8 mouse cellular contexts compared by ENCODE assay signal in genomic region chr8:89785011-89785410, GRCm38 (mm10).
DNase-seq lines count a peak whose midpoint lies in the region; ATAC-seq and TF ChIP-seq lines count a peak whose summit lies in the region.

No protein-coding gene starts in this region.

- H3K4me2 ChIP-seq in liver, embryonic 13.5 days, result no peak overlapping the region

- no peak for TF ChIP-seq POLR2A in cortical plate, adult 2 months (IDR thresholded peaks at IDR 0.05; ENCODE audit: extremely low read depth, insufficient read depth, low read length)

- no peak overlapping the region for H3K27ac ChIP-seq in cortical plate, adult 2 months (ENCODE audit: insufficient read depth, low read length)
- no peak overlapping the region for H3K27ac ChIP-seq in liver, embryonic 13.5 days

- ATAC-seq in liver, embryonic 13.5 days (ENCODE audit: low read depth), result no peak
- no peak for ATAC-seq in activated CD4-positive, CD25-positive, alpha-beta regulatory T cell, adult 4 months

- TF ChIP-seq CTCF in cortical plate, adult 2 months (IDR thresholded peaks at IDR 0.05; ENCODE audit: extremely low read depth, insufficient read depth, low read length), result peak; percentile 81

- peak; percentile 11 to 25 for DNase-seq in B cell, adult 2 months
- DNase-seq in WW6 (ENCODE audit: low read depth, low spot score), result peak; percentile 28
- peak; percentile 30 to 46 for DNase-seq in gastrocnemius, postnatal 4 days (ENCODE audit: low spot score in 2 of 2)
- DNase-seq in kidney, postnatal 25 days, result peak; percentile 67 to 83
- peak; percentile 8 for DNase-seq in liver, embryonic 13.5 days
- peak; percentile 10 for DNase-seq in ovary, postnatal 36 days (ENCODE audit: low spot score)

- 14% methylated on average over 7 of the region's 7 CpGs for WGBS in liver, embryonic 13.5 days (ENCODE audit: insufficient replicate concordance)

- 0 out of 2 replicates have a peak, but pooled peaks cover 5% of the 10 kb centered on the region for H3K27me3 ChIP-seq in liver, embryonic 13.5 days

- H3K9ac ChIP-seq in liver, embryonic 13.5 days, result no peak overlapping the region

- no peaks in the 10 kb centered on the region for H3K36me3 ChIP-seq in liver, embryonic 13.5 days

- no peak overlapping the region for H3K4me3 ChIP-seq in cortical plate, adult 2 months (ENCODE audit: insufficient read depth, low read length)
- H3K4me3 ChIP-seq in liver, embryonic 13.5 days (replicated peaks), result no peak overlapping the region

- H3K4me1 ChIP-seq in cortical plate, adult 2 months (ENCODE audit: control insufficient read depth, insufficient read depth, low read length), result no peaks in the 10 kb centered on the region
- no peaks in the 10 kb centered on the region for H3K4me1 ChIP-seq in liver, embryonic 13.5 days (replicated peaks)

- no peaks in the 10 kb centered on the region for H3K9me3 ChIP-seq in liver, embryonic 13.5 days (replicated peaks)

Comparison
In these comparisons a context has a peak if more than half of its experiments do, and no peak if none do; other contexts are left out.
1. DNase-seq: peak in every context shown above with its lines; median percentile 75 in kidney, postnatal 25 days; 38 in gastrocnemius, postnatal 4 days; 28 in WW6; 18 in B cell, adult 2 months; 10 in ovary, postnatal 36 days; 8 in liver, embryonic 13.5 days.